Mouse (Mus musculus) A20 (cell line): ENCODE data around the gene Cend1.

Source experiments
- DNase-seq: peaks from one replicate; pipeline ENCODE4 v3.0.0-alpha.2; 2011; ENCODE audit warnings: low read depth, low spot score

Gene Cend1

GRCm38 (mm10) chr7:141392552-141393222 lies 36.6 kb downstream of the Cend1 start:
- DNase-seq, result peak; percentile 52

DNA sequence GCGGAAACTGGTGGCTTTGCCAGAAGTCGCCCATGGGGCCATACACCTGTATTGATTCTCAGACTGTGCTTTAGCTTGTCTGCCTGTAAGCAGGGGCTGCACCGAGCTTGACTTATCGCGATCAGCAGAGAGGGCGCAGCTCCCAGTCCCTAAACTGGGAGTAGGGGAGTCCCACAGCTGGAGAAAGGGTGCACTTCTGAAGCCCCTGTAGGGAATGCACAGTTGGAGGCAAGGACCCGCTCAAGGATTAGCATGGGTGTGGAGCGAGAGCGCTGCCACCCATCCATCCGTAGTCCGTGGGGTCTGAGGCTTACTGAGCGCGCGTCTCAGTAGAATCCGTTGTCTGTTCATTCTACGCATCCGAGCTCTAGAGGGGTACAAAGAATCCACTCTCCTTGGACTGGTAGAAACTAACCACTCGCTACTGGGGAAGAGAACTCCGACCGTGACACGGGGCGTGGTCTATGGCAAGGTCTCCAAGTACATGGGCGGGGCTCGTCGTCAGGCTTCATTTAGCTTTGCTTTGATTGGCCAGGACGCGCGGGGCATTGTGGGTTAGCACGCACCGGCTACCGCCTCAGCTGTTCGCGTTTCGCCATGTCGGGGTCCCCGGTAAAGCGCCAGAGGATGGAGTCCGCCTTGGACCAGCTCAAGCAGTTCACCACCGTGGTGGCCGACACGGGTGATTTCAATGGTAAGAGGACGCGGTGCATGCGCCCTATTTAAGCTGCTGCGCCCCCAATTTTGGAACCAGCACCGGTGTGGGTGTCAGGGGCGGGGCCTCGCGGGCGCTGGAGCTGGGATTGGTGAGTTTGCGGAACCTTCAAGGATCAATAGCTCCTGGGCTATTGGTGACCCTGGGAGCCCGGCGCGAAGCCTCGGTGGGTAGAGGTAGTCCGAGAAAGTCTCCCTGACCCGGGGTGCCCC lies 37.4 kb downstream of the Cend1 start, which contains the start of gene Taldo1:
Gene Taldo1, plus strand, starts transcription at position 575 of the 927 bp plus-strand sequence.
- DNase-seq, result peak; percentile 98

- no peak for DNase-seq
Observed at GRCm38 (mm10) chr7:141390326-141391259, 38.7 kb downstream of the Cend1 start.

- no peak for DNase-seq
Observed at GRCm38 (mm10) chr7:141388487-141389109, 40.7 kb downstream of the Cend1 start.

DNA sequence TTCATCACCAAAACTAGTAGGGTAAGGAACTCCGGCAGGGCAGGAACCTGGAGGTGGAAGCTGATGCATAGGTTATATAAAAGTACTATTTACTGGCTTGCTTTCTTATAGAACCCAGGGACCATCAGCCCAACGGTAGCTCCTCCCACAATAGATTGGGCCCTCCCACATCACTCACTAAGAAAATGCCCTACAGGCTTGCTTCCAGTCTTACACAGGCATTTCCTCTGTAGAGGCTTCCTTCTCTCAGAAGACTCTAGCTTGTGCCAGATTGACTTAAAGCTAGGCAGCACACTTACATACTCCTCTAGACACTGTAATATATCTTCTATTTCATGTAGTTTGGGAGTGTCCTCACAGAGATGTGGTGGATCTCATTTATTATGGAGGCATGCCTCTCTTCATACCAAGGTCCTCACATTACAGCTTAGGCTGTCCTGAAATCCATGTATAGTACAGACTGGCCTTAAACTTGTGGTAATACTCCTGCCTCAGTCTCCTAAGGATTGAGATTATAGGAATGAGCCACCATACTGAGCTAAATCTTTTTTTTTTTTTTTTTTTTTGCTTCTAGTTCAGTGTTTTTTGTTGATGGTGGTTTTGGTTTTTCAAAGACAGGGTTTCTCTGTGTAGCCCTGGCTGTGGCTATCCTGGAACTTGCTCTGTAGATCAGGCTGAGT lies 41.3 kb downstream of the Cend1 start:
- DNase-seq, result peak; percentile 33

DNA sequence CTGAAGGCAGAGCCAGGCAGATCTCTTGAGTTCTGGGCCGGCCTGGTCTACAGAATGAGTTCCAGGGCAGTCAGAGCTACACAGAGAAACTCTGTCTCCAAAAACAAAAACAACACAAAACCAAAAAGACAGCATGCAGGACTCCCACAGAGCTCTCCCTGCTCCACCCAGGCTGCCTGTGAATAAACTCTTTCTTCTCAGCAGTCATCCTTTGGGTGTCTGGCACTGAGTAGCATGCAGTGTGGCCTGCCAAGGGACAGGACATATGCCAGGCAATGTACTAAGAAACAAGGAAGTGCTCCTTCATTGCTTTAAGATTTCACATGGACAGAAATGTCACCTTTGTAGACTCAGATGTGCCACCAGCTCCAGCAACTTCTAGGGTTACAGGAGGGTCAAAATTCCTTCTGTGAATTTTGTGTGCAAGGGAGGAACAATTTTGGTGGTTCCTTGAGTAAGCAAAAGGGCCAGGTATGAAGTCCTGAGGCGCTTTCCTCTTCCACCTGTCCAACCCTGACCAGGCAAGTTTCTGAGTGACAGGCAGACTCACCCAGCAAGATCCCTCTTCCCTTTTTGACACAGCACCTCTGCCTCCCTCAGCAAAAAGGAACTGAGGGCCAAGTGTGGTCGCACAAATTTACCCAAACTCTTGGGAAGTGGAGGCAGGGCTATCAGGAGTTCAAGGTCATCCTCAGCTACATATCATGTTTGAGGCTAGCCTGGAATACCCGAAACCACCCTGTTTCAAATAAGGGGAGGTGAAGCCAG lies 48.0 kb downstream of the Cend1 start:
- no peak for DNase-seq

DNA sequence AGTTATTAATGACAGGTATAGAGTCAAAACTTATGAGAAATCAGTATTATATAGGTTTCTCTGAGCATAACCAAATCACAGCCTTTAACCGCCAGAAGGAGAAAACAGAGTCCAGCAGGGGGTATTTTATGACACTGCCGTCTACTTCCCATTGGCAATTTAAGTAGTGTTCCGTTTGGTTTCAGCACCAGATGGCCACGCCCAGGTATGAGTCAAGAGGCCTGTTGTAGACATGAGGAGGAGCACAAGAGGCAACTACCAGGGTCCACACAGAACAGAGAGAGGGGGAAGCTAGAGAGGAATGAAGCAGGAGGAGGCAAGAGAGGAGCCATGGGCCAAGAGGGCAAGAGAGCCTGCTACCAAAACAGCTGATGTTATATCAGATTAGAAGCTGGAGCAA lies 49.7 kb downstream of the Cend1 start:
- peak; percentile 36 for DNase-seq
